Mouse (Mus musculus) left cerebral cortex, postnatal 4 days (tissue): ENCODE data around the gene Txk. TPM values are rescaled to one million over a fixed set of nuclear protein-coding genes. Genes with fewer than 3 reads are reported as not detected.

Experiments used
- DNase-seq: peaks from one replicate; pipeline ENCODE4 v3.0.0-alpha.2; 2022
- intact Hi-C: fragments of 180-260 bp; cut with DNase I; formaldehyde crosslinking; loops from one replicate; pipeline ENCODE4 v1.15.1; 2025
- total RNA-seq, 2 experiments: library from RNA; stranded (reverse); gene quantifications; 2 replicates each; pipeline ENCODE4 v1.2.3; 2021

The Txk gene
- total RNA-seq, result under 1 TPM; 0.18 to 0.40 TPM

- DNase-seq, result no peak
- intact Hi-C loops, result loop anchor here (10.0 kb wide), 1 partner anchor 1248 kb away; no protein-coding TSS in a partner anchor
Observed at GRCm38 (mm10) chr5:72752585-72752984, at the start of gene Txk. Gene Txk, minus strand, starts transcription at chr5:72752777.

GRCm38 (mm10) chr5:72798563-72798962 is 46.0 kb upstream of the Txk start:
- intact Hi-C loops, result no loop called here

GRCm38 (mm10) chr5:72796186-72796613 is 43.6 kb upstream of the Txk start:
- no peak for DNase-seq
- intact Hi-C loops, result no loop called here

More at GRCm38 (mm10) chr5:72798563-72798962, 46.0 kb upstream of the Txk start:
- DNase-seq, result no peak

GRCm38 (mm10) chr5:72793309-72793850 is 40.8 kb upstream of the Txk start:
- no peak for DNase-seq
- intact Hi-C loops, result no loop called here

- intact Hi-C loops, result no loop called here
- DNase-seq, result no peak
Observed at GRCm38 (mm10) chr5:72791789-72792188, 39.2 kb upstream of the Txk start.

- intact Hi-C loops, result no loop called here
- DNase-seq, result no peak
Observed at GRCm38 (mm10) chr5:72791386-72791785, 38.8 kb upstream of the Txk start.

- intact Hi-C loops, result no loop called here
- DNase-seq, result no peak
Observed at GRCm38 (mm10) chr5:72785451-72785850, 32.9 kb upstream of the Txk start.

GRCm38 (mm10) chr5:72784719-72785118 is 32.1 kb upstream of the Txk start:
- intact Hi-C loops, result no loop called here
- DNase-seq, result no peak

GRCm38 (mm10) chr5:72783957-72784356 is 31.4 kb upstream of the Txk start:
- intact Hi-C loops, result no loop called here
- DNase-seq, result no peak

- intact Hi-C loops, result no loop called here
- DNase-seq, result peak; percentile 33
Observed at GRCm38 (mm10) chr5:72783123-72783522, 30.5 kb upstream of the Txk start.

GRCm38 (mm10) chr5:72781776-72782175 is 29.2 kb upstream of the Txk start:
- no peak for DNase-seq
- intact Hi-C loops, result no loop called here

- no peak for DNase-seq
- intact Hi-C loops, result no loop called here
Observed at GRCm38 (mm10) chr5:72776595-72776994, 24.0 kb upstream of the Txk start.

- DNase-seq, result no peak
- intact Hi-C loops, result no loop called here
Observed at GRCm38 (mm10) chr5:72776127-72776526, 23.6 kb upstream of the Txk start.

- no peak for DNase-seq
- intact Hi-C loops, result no loop called here
Observed at GRCm38 (mm10) chr5:72769841-72770240, 17.3 kb upstream of the Txk start.

GRCm38 (mm10) chr5:72763546-72763945 is 11.0 kb upstream of the Txk start:
- intact Hi-C loops, result no loop called here
- DNase-seq, result no peak

GRCm38 (mm10) chr5:72763025-72763424 is 10.4 kb upstream of the Txk start:
- intact Hi-C loops, result no loop called here

GRCm38 (mm10) chr5:72761758-72762157 is 9.2 kb upstream of the Txk start:
- no peak for DNase-seq
- intact Hi-C loops, result no loop called here

More at GRCm38 (mm10) chr5:72763025-72763424, 10.4 kb upstream of the Txk start:
- no peak for DNase-seq

GRCm38 (mm10) chr5:72761237-72761636 is 8.7 kb upstream of the Txk start:
- intact Hi-C loops, result no loop called here
- no peak for DNase-seq

- intact Hi-C loops, result loop anchor here (10.0 kb wide), 1 partner anchor 1254 kb away; no protein-coding TSS in a partner anchor
- DNase-seq, result no peak
Observed at GRCm38 (mm10) chr5:72758925-72759924, 6.6 kb upstream of the Txk start.

- intact Hi-C loops, result loop anchor here (10.0 kb wide), 1 partner anchor 1252 kb away; no protein-coding TSS in a partner anchor
Observed at GRCm38 (mm10) chr5:72757155-72757773, 4.7 kb upstream of the Txk start.

GRCm38 (mm10) chr5:72755941-72756340 is 3.4 kb upstream of the Txk start:
- peak; percentile 76 for DNase-seq
- intact Hi-C loops, result loop anchor here (10.0 kb wide), 1 partner anchor 1251 kb away; no protein-coding TSS in a partner anchor

More at GRCm38 (mm10) chr5:72757155-72757773, 4.7 kb upstream of the Txk start:
- DNase-seq, result peak; percentile 16
